Mouse (Mus musculus): ENCODE measurements at regions not wholly inside any gene's neighbourhood (a gene's known extent, or its start where the extent isn't known, plus 50 kb on each side); places are given as distances from the start of the nearest gene placed in this dataset.

- TF ChIP-seq GATA1 (IDR thresholded peaks at IDR 0.05; ENCODE audit: borderline replicate concordance, low read length) (no peak), FLI1 (IDR thresholded peaks at IDR 0.05; ENCODE audit: low read length) (no peak)
These were observed 350.3 kb upstream of the Klf4 start for GRCm38 (mm10) chr4:55882541-55882940.
